Mouse (Mus musculus) midbrain, postnatal 0 days (tissue): ENCODE results near the gene Cspg5. TPM values are rescaled to one million over a fixed set of nuclear protein-coding genes. Genes with fewer than 3 reads are reported as not detected.

Source experiments
- ATAC-seq: fragments of 200-750 bp; cut with Nextera tagmentation; 2 replicates; pipeline ENCODE4 v1.8.0; 2017; ENCODE audit warnings: moderate number of reproducible peaks, mild to moderate bottlenecking, moderate TSS enrichment, moderate library complexity; ENCODE audit not compliant: low FRiP score
- DNase-seq: peaks from one replicate; pipeline ENCODE4 v3.0.0-alpha.2; 2015; ENCODE audit warnings: low spot score
- H3K27ac ChIP-seq: fragments of 300-500 bp; sonication (generic); 2 replicates; pipeline ENCODE4 v1.5.1; 2014; ENCODE audit warnings: low read depth, mild to moderate bottlenecking, low read length, mixed read lengths
- H3K27me3 ChIP-seq: fragments of 300-500 bp; sonication (generic); 2 replicates; pipeline ENCODE4 v1.6.1; 2014; ENCODE audit warnings: low read length, control low read depth, mixed read lengths; ENCODE audit not compliant: insufficient read depth
- H3K36me3 ChIP-seq: fragments of 300-500 bp; sonication (generic); 2 replicates; pipeline ENCODE4 v1.6.1; 2014; ENCODE audit warnings: low read length, control low read depth, mixed read lengths; ENCODE audit not compliant: insufficient read depth
- H3K4me1 ChIP-seq: fragments of 300-500 bp; sonication (generic); 2 replicates; pipeline ENCODE4 v1.6.1; 2014; ENCODE audit warnings: mild to moderate bottlenecking, control low read depth, antibody characterized with exemption, low read length, mixed read lengths; ENCODE audit not compliant: insufficient read depth
- H3K4me2 ChIP-seq: fragments of 300-500 bp; sonication (generic); 2 replicates; pipeline ENCODE4 v1.6.1; 2014; ENCODE audit warnings: low read depth, mild to moderate bottlenecking, low read length, mixed read lengths; ENCODE audit not compliant: poor library complexity, severe bottlenecking
- H3K4me3 ChIP-seq: fragments of 300-500 bp; sonication (generic); 2 replicates; pipeline ENCODE4 v1.5.1; 2014; ENCODE audit warnings: low read depth, mild to moderate bottlenecking, low read length, moderate library complexity
- H3K9ac ChIP-seq: fragments of 300-500 bp; sonication (generic); replicated peaks from 2 replicates; pipeline ENCODE4 v1.6.1; 2014; ENCODE audit warnings: mild to moderate bottlenecking, low read length, moderate library complexity, mixed read lengths; ENCODE audit not compliant: poor library complexity, severe bottlenecking
- H3K9me3 ChIP-seq: fragments of 300-500 bp; sonication (generic); 2 replicates; pipeline ENCODE4 v1.6.1; 2016; ENCODE audit warnings: low read length, control low read depth
- CTCF ChIP-seq: IDR thresholded peaks from 2 replicates; pipeline ENCODE4 v1.5.1; 2016; ENCODE audit warnings: antibody characterized with exemption, mild to moderate bottlenecking
- whole genome bisulfite sequencing: fragments of 180-500 bp; shearing (Covaris S2); extraction: QIAGEN DNeasy Blood & Tissue Kit; methylation state at CpG from one replicate; pipeline ENCODE4 v1.1.7; 2014; 5-methylcytosine and 5-hydroxymethylcytosine counted together
- polyA plus RNA-seq: library from polyadenylated mRNA; unstranded; fragments of >200 nt; fragmentation: Nextera tagmentation; extraction: Ambion mirVana; gene quantifications from 2 replicates; pipeline ENCODE4 v1.2.1, GENCODE M21; 2015
- total RNA-seq: library from RNA; depleted of rRNA; stranded (reverse); fragments of >200 nt; gene quantifications from 2 replicates; pipeline ENCODE4 v1.2.3, GENCODE M21; 2014

Gene Cspg5
- total and polyA plus RNA-seq, 2 experiments from 2014 or later = 325 to 504 TPM

- H3K9me3 ChIP-seq = no peaks in the 10 kb centered on the region
- no peak overlapping the region for H3K27ac ChIP-seq
- H3K4me2 ChIP-seq = no peak overlapping the region
- no peak overlapping the region for H3K4me3 ChIP-seq
- no peaks in the 10 kb centered on the region for H3K27me3 ChIP-seq
- no peaks in the 10 kb centered on the region for H3K4me1 ChIP-seq
- DNase-seq = no peak
- H3K36me3 ChIP-seq = peaks cover 35% of the 10 kb centered on the region
- no peak overlapping the region for H3K9ac ChIP-seq
- ATAC-seq = no peak
- 95% methylated on average over 4 of the region's 4 CpGs for WGBS
- no peak for TF ChIP-seq CTCF
Measured at GRCm38 (mm10) chr9:110224273-110224672, 19.3 kb upstream of the Cspg5 start.

DNA sequence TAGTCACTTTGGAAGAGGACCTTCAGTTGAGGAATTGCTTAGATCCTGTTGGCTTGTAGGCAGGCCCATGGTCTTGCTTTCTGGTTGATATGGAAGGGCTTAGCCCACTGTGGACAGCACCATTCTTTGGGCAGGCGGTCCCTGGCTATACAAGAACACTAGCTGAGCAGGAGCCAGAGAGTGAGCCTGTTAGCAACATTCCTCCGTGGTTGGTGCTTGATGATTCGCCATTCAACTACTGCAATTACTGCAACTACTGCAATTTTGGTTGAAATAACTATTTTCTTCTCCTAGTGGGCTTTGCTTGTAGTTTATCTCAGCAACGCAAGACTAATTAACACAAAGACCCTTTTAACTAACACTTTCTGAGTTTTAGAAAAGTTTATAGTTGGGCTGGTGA is 17.4 kb upstream of the Cspg5 start:
- H3K4me3 ChIP-seq = no peak overlapping the region
- no peak for TF ChIP-seq CTCF
- no peak overlapping the region for H3K27ac ChIP-seq
- H3K9me3 ChIP-seq = no peaks in the 10 kb centered on the region
- H3K27me3 ChIP-seq = no peaks in the 10 kb centered on the region
- DNase-seq = no peak
- no peak overlapping the region for H3K9ac ChIP-seq
- no peaks in the 10 kb centered on the region for H3K4me1 ChIP-seq
- ATAC-seq = no peak
- WGBS = 95% methylated on average over 4 of the region's 4 CpGs
- peaks cover 44% of the 10 kb centered on the region for H3K36me3 ChIP-seq
- H3K4me2 ChIP-seq = no peak overlapping the region

DNA sequence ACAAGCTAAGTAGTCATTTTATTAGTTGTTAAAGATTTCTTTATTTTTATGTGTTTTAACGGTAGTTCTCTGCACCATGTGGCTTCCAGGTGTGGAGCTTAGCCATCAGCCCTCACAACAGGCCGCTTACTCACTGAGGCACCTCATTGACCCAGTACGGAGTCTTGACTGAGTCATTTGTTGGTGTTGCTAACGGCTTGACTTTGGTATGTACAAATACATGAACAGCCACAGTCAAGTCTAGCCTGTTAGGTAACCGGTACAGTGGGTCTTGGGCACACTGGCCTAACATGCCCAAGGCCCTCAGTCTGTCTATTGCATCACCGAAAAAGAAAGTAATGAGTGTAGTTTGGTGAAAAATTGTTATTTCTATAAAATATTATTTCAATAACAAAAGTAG is 14.9 kb upstream of the Cspg5 start:
- H3K27me3 ChIP-seq = no peaks in the 10 kb centered on the region
- TF ChIP-seq CTCF = no peak
- H3K4me1 ChIP-seq = no peaks in the 10 kb centered on the region
- H3K36me3 ChIP-seq = peaks cover 31% of the 10 kb centered on the region
- H3K4me3 ChIP-seq = no peak overlapping the region
- ATAC-seq (no peak), DNase-seq (no peak)
- no peak overlapping the region for H3K9ac ChIP-seq
- WGBS = 91% methylated on average over 6 of the region's 6 CpGs
- no peak overlapping the region for H3K4me2 ChIP-seq
- H3K9me3 ChIP-seq = no peaks in the 10 kb centered on the region
- no peak overlapping the region for H3K27ac ChIP-seq

DNA sequence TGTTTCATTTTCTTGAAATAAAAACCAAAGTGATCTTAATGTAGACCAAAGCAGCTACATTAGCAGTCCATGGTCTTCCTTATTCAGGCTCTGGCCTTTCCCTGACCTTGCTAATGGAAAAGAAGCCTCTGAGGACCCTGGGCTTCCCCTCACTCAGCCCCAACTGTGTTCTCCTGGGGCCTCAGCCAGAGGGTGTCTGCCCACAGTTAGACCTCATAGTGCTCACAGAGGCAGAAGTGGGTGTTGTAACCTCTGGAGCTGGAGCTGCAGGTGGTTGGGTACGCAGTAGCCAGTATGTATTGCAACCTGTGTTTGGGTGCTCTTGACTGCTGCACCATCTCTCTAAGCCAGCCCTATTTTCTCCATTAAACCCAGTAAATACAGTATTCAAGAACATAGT is 14.5 kb upstream of the Cspg5 start:
- Histone ChIP-seq H3K27me3 (no peaks in the 10 kb centered on the region), H3K4me3 (no peak overlapping the region), H3K9ac (no peak overlapping the region), H3K27ac (no peak overlapping the region), H3K4me2 (no peak overlapping the region), H3K36me3 (peaks cover 30% of the 10 kb centered on the region), H3K4me1 (no peaks in the 10 kb centered on the region), H3K9me3 (no peaks in the 10 kb centered on the region)
- ATAC-seq (no peak), DNase-seq (no peak)
- TF ChIP-seq CTCF = no peak
- 97% methylated on average over 1 of the region's 1 CpGs for WGBS

DNA sequence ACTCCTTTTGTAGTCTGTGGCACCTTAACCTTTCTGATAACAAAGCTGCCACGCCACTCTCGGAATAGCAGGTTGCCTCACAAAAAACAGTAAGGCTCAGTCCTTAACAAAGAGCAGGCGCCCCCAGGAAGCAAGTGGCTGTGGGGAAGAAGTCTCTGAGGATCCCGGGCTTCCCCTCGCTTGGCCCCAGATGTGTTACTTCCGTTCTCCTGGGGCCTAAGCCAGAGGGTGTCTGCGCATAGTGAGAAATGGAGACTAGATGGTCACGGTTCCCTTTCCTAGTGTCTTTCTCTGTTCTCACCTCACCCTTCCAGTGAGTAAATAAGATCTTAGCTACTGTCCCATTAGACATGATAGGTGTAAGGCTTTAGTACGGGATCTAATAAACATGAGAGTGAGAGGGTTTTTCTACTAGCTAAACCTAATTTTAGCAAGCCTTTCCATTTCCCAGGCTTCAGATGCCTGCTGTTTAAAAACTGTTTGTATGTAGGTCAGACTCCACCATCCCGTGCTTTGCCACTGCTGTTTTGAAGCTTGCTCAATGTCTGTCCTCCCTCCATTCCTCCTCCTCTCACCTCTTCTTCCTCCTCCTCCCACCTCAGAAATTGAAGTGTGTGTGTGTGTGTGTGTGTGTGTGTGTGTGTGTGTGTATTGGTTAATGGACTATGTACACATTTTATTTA is 13.9 kb upstream of the Cspg5 start:
- Histone ChIP-seq H3K4me2 (no peak overlapping the region), H3K9ac (no peak overlapping the region), H3K36me3 (peaks cover 31% of the 10 kb centered on the region), H3K4me3 (no peak overlapping the region), H3K27ac (no peak overlapping the region), H3K27me3 (no peaks in the 10 kb centered on the region), H3K4me1 (no peaks in the 10 kb centered on the region), H3K9me3 (no peaks in the 10 kb centered on the region)
- ATAC-seq = no peak
- no peak for TF ChIP-seq CTCF
- DNase-seq = peak; percentile 12
- 76% methylated on average over 10 of the region's 10 CpGs for WGBS

GRCm38 (mm10) chr9:110230395-110231071 is 13.1 kb upstream of the Cspg5 start:
- Histone ChIP-seq H3K4me2 (no peak overlapping the region), H3K36me3 (peaks cover 39% of the 10 kb centered on the region), H3K4me1 (no peaks in the 10 kb centered on the region), H3K9ac (no peak overlapping the region), H3K27ac (0 out of 2 replicates have a peak overlapping the region, but pooled peaks have one; percentile 9), H3K4me3 (no peak overlapping the region), H3K9me3 (no peaks in the 10 kb centered on the region), H3K27me3 (no peaks in the 10 kb centered on the region)
- 84% methylated on average over 16 of the region's 16 CpGs for WGBS
- no peak for TF ChIP-seq CTCF
- ATAC-seq (no peak), DNase-seq (no peak)
